Mouse (Mus musculus) limb, embryonic 14.5 days (tissue): ENCODE data around the gene Akap2. TPM values are rescaled to one million over a fixed set of nuclear protein-coding genes. Genes with fewer than 3 reads are reported as not detected.

ENCODE experiments used
- ATAC-seq: fragments of 200-750 bp; cut with Nextera tagmentation; 2 replicates; pipeline ENCODE4 v1.8.0; 2017; ENCODE audit warnings: low read depth, moderate number of reproducible peaks, moderate TSS enrichment; ENCODE audit not compliant: low FRiP score
- DNase-seq: peaks from one replicate; pipeline ENCODE4 v3.0.0-alpha.2; 2015; ENCODE audit warnings: low spot score
- H3K27ac ChIP-seq: fragments of 300-500 bp; sonication (generic); replicated peaks from 2 replicates; pipeline ENCODE4 v1.5.1; 2014; ENCODE audit warnings: low read depth, mild to moderate bottlenecking, low read length, moderate library complexity, mixed read lengths
- H3K27me3 ChIP-seq: fragments of 300-500 bp; sonication (generic); 2 replicates; pipeline ENCODE4 v1.6.1; 2014; ENCODE audit warnings: low read length, mixed read lengths; ENCODE audit not compliant: control insufficient read depth, insufficient read depth
- H3K36me3 ChIP-seq: fragments of 300-500 bp; sonication (generic); 2 replicates; pipeline ENCODE4 v1.6.1; 2014; ENCODE audit warnings: mild to moderate bottlenecking, low read length, moderate library complexity, mixed read lengths; ENCODE audit not compliant: control insufficient read depth, insufficient read depth
- H3K4me1 ChIP-seq: fragments of 300-500 bp; sonication (generic); 2 replicates; pipeline ENCODE4 v1.6.1; 2014; ENCODE audit warnings: antibody characterized with exemption, low read length, mixed read lengths; ENCODE audit not compliant: control insufficient read depth, insufficient read depth
- H3K4me2 ChIP-seq: fragments of 300-500 bp; sonication (generic); replicated peaks from 2 replicates; pipeline ENCODE4 v1.6.1; 2014; ENCODE audit warnings: low read depth, mild to moderate bottlenecking, low read length, moderate library complexity; ENCODE audit not compliant: severe bottlenecking
- H3K4me3 ChIP-seq: fragments of 300-500 bp; sonication (generic); replicated peaks from 2 replicates; pipeline ENCODE4 v1.5.1; 2014; ENCODE audit warnings: low read length
- H3K9ac ChIP-seq: fragments of 300-500 bp; sonication (generic); 2 replicates; pipeline ENCODE4 v1.6.1; 2014; ENCODE audit warnings: mild to moderate bottlenecking, low read depth, low read length, moderate library complexity; ENCODE audit not compliant: severe bottlenecking
- H3K9me3 ChIP-seq: fragments of 300-500 bp; sonication (generic); 2 replicates; pipeline ENCODE4 v1.6.1; 2016; ENCODE audit warnings: low read length; ENCODE audit not compliant: control insufficient read depth
- POLR2A ChIP-seq: fragments of 200-500 bp; IDR thresholded peaks from 2 replicates; pipeline ENCODE4 v1.8.0; 2012; ENCODE audit warnings: inconsistent platforms, mild to moderate bottlenecking, moderate library complexity, borderline replicate concordance; ENCODE audit not compliant: insufficient read depth, insufficient read length; ENCODE audit errors: extremely low read depth
- WGBS: fragments of 180-500 bp; shearing (Covaris S2); extraction: QIAGEN DNeasy Blood & Tissue Kit; methylation state at CpG from one replicate; pipeline ENCODE4 v1.1.7; 2014; 5-methylcytosine and 5-hydroxymethylcytosine counted together
- polyA plus RNA-seq, 2 experiments: library from polyadenylated mRNA; depleted of rRNA in 1 of 2; stranded (reverse) in 1 of 2; unstranded in 1 of 2; fragments of >200 nt; fragmentation: Nextera tagmentation in 1 of 2; extraction: Ambion mirVana in 1 of 2; gene quantifications; 2 replicates each; pipeline versions ENCODE4 v1.2.1 to v1.2.3; 2012 to 2014

The Akap2 gene
- polyA plus RNA-seq, 2 experiments = 23.6 to 27.6 TPM

DNA sequence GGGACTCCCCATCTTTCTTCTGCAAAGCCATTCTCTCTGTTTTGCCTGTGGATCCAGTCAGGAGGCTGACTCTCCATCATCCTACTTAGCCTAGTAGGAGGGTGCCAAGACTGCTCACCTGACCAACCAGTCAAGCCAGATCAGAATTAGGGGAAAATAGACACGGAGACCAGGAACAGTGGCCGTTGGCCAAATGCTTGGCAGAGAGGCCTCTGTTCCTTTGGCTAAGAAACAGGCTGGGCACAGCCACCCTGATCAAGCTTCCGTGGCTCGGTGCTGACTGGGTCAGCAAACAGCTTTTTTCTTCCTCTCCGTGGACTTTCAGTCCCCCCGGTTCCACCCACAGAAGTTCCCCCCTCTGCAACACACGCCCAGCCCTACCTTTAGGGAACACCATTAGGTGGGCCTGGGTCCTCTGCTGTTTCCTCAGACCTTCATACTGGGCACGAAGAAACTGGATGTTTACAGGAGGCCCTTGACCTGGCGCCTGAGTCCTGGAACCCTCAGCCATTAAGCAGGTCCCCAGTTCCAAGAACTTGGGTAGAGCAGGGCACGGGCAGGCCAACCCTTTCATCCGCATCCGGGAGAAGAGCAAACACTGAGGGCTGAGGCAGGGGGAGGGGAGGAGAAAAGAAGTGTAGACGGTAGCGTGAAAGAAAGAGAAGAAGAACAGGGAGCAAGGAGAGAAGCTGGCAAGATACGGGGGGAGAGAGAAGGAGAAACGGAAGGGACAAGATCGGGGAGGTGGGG lies 197.9 kb downstream of the Akap2 start:
- no peak for ATAC-seq
- H3K27ac ChIP-seq = no peak overlapping the region
- H3K4me2 ChIP-seq = peak overlapping the region; percentile 31
- H3K36me3 ChIP-seq = no peaks in the 10 kb centered on the region
- no peaks in the 10 kb centered on the region for H3K9me3 ChIP-seq
- no peaks in the 10 kb centered on the region; the same call in 1 of the 2 replicates for H3K27me3 ChIP-seq
- no peak overlapping the region for H3K4me3 ChIP-seq
- H3K9ac ChIP-seq = no peak overlapping the region
- TF ChIP-seq POLR2A = no peak
- no peak for DNase-seq
- peaks cover 31% of the 10 kb centered on the region for H3K4me1 ChIP-seq
- 37% methylated on average over 17 of the region's 17 CpGs for WGBS

DNA sequence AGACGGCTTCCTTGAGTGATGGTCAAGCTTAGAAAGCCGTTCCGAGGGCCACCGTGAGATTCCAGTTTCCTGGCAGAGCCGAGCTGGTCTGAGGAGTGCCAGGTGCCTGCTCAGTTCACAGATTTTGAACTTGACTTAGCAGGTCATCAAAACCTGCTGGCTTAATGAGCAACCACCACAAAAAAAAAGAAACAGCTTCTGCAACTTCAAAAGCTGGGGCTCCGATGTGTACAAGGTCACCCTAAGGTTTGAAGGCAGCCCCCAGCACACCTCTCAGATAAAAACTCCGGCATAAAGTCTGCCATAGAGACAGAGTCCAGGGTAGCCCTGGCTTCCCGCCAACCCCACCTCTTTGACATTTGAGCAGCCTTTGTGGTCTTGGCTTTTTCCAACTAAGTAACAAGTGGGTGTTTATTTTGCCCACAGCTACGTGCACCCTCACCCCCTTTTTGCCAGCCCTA lies 198.8 kb downstream of the Akap2 start, which contains the start of gene D630039A03Rik:
Gene D630039A03Rik, minus strand, starts transcription at position 97 of the 461 bp plus-strand sequence.
- Histone ChIP-seq H3K27me3 (no peaks in the 10 kb centered on the region; the same call in 1 of the 2 replicates), H3K4me2 (peak within 1 kb of the TSS; percentile 31), H3K9ac (no peak within 1 kb of the TSS; the same call in 1 of the 2 replicates), H3K4me1 (peaks cover 31% of the 10 kb centered on the region), H3K36me3 (no peaks in the 10 kb centered on the region), H3K4me3 (no peak within 1 kb of the TSS), H3K27ac (no peak within 1 kb of the TSS), H3K9me3 (no peaks in the 10 kb centered on the region)
- ATAC-seq (no peak), DNase-seq (no peak)
- no peak for TF ChIP-seq POLR2A
- 10% methylated on average over 9 of the region's 9 CpGs for WGBS

- Histone ChIP-seq H3K4me2 (peak overlapping the region; percentile 31; the same call in 1 of the 2 replicates), H3K9me3 (no peaks in the 10 kb centered on the region)
- DNase-seq = no peak
These were observed 199.3 kb downstream of the Akap2 start for GRCm38 (mm10) chr4:57916711-57917110.

GRCm38 (mm10) chr4:57919494-57920423 lies 202.3 kb downstream of the Akap2 start:
- 11% methylated on average over 8 of the region's 8 CpGs for WGBS
- no peak for DNase-seq
- H3K4me1 ChIP-seq = peaks cover 28% of the 10 kb centered on the region
- no peaks in the 10 kb centered on the region for H3K9me3 ChIP-seq
- H3K4me3 ChIP-seq = no peak overlapping the region
- H3K4me2 ChIP-seq = no peak overlapping the region
- H3K9ac ChIP-seq = no peak overlapping the region
- no peaks in the 10 kb centered on the region for H3K36me3 ChIP-seq
- no peaks in the 10 kb centered on the region; the same call in 1 of the 2 replicates for H3K27me3 ChIP-seq
- no peak; the same call in 1 of the 2 replicates for ATAC-seq
- TF ChIP-seq POLR2A = no peak
- no peak overlapping the region for H3K27ac ChIP-seq

More at GRCm38 (mm10) chr4:57916711-57917110, 199.3 kb downstream of the Akap2 start:
- H3K27ac ChIP-seq = no peak overlapping the region
- no peaks in the 10 kb centered on the region for H3K36me3 ChIP-seq
- ATAC-seq = no peak
- no peak overlapping the region for H3K9ac ChIP-seq
- H3K27me3 ChIP-seq = no peaks in the 10 kb centered on the region; the same call in 1 of the 2 replicates
- TF ChIP-seq POLR2A = no peak
- peaks cover 31% of the 10 kb centered on the region for H3K4me1 ChIP-seq
- H3K4me3 ChIP-seq = no peak overlapping the region
- WGBS = 33% methylated on average over 4 of the region's 4 CpGs

DNA sequence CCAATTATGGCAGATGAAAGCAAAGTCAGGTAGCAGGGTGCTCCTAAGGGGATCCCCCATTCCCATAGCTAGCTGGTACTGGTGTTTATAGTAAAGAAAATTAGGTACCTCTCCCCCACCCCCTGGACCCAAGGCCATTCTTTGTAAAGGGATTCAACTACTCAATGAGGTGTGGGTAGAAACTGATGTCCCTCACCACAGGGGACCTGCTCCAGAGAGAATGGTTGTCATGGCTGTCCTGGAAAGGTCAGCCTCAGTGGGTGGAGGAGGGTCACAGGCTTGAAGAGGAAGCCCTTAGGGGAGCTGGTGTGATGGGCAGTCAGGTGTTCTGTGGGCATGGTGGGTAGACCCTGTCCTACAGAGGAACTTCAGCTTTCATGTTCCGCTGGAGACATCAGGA lies 203.1 kb downstream of the Akap2 start:
- Histone ChIP-seq H3K4me1 (peaks cover 22% of the 10 kb centered on the region), H3K9me3 (no peaks in the 10 kb centered on the region), H3K27me3 (no peaks in the 10 kb centered on the region; the same call in 1 of the 2 replicates), H3K4me2 (no peak overlapping the region), H3K9ac (no peak overlapping the region), H3K36me3 (no peaks in the 10 kb centered on the region), H3K4me3 (no peak overlapping the region), H3K27ac (no peak overlapping the region)
- no peak for DNase-seq
- no peak for TF ChIP-seq POLR2A
- ATAC-seq = no peak
- WGBS = 91% methylated on average over 1 of the region's 1 CpGs
